Mouse (Mus musculus): ENCODE data around the gene Ago4.

DNA sequence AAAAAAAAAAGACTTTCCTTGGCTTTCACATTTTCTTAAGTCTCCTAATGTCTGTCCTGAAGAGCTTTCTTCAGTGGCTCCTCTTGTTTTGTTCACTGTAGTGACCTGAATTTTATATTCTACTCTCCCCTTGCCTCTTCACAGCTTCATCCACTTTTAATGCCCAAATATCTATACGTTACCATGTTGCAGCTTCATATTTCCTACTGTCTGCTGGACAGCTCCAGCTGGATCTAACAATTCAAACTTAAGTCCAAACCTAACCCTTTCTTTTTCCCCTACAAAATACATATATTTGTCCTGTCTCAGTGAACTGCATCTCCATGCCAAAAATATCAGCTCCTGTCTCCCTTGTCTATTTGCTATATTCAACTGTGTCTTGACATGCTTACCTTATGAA, 63.9 kb downstream of the Ago4 start:
- TF ChIP-seq POLR2A (IDR thresholded peaks at IDR 0.05; ENCODE audit: low read depth, low read length) (no peak), CTCF (IDR thresholded peaks at IDR 0.05; ENCODE audit: extremely low read depth, insufficient read depth, insufficient read length, insufficient replicate concordance) (no peak)
